Mouse (Mus musculus) embryonic facial prominence, embryonic 15.5 days (tissue): ENCODE measurements around the gene Ciapin1. TPM values are rescaled to one million over a fixed set of nuclear protein-coding genes. Genes with fewer than 3 reads are reported as not detected.
A peak's percentile ranks its signal among the peaks of the same experiment; 100 is the strongest.

Experiments
- ATAC-seq: fragments of 200-750 bp; cut with Nextera tagmentation; 2 replicates; pipeline ENCODE4 v1.8.0; 2017; ENCODE audit warnings: low read depth, moderate TSS enrichment; ENCODE audit not compliant: insufficient number of reproducible peaks, low FRiP score, low TSS enrichment
- H3K27ac ChIP-seq: fragments of 300-500 bp; sonication (generic); replicated peaks from 2 replicates; pipeline ENCODE4 v1.5.1; 2015; ENCODE audit warnings: mild to moderate bottlenecking, inconsistent platforms
- H3K27me3 ChIP-seq: fragments of 300-500 bp; sonication (generic); 2 replicates; pipeline ENCODE4 v1.6.1; 2015; ENCODE audit warnings: inconsistent platforms
- H3K36me3 ChIP-seq: fragments of 300-500 bp; sonication (generic); 2 replicates; pipeline ENCODE4 v1.6.1; 2015; ENCODE audit warnings: mild to moderate bottlenecking, inconsistent platforms
- H3K4me1 ChIP-seq: fragments of 300-500 bp; sonication (generic); 2 replicates; pipeline ENCODE4 v1.6.1; 2015; ENCODE audit warnings: inconsistent platforms
- H3K4me2 ChIP-seq: fragments of 300-500 bp; sonication (generic); replicated peaks from 2 replicates; pipeline ENCODE4 v1.6.1; 2015; ENCODE audit warnings: mild to moderate bottlenecking, inconsistent platforms
- H3K4me3 ChIP-seq: fragments of 300-500 bp; sonication (generic); replicated peaks from 2 replicates; pipeline ENCODE4 v1.5.1; 2015; ENCODE audit warnings: mild to moderate bottlenecking, inconsistent platforms
- H3K9ac ChIP-seq: fragments of 300-500 bp; sonication (generic); 2 replicates; pipeline ENCODE4 v1.6.1; 2015; ENCODE audit warnings: inconsistent platforms
- H3K9me3 ChIP-seq: fragments of 300-500 bp; sonication (generic); replicated peaks from 2 replicates; pipeline ENCODE4 v1.6.1; 2016; ENCODE audit warnings: inconsistent platforms
- WGBS: fragments of 180-500 bp; shearing (Covaris S2); methylation state at CpG from one replicate; pipeline ENCODE4 v1.1.7; 2015; 5-methylcytosine and 5-hydroxymethylcytosine counted together
- polyA plus RNA-seq: library from polyadenylated mRNA; unstranded; fragments of >200 nt; fragmentation: Nextera tagmentation; extraction: Ambion mirVana; gene quantifications from 2 replicates; pipeline ENCODE4 v1.2.1, GENCODE M21; 2015

Gene Ciapin1
- polyA plus RNA-seq, 1 experiment from 2014 or later = 81.7 TPM

DNA sequence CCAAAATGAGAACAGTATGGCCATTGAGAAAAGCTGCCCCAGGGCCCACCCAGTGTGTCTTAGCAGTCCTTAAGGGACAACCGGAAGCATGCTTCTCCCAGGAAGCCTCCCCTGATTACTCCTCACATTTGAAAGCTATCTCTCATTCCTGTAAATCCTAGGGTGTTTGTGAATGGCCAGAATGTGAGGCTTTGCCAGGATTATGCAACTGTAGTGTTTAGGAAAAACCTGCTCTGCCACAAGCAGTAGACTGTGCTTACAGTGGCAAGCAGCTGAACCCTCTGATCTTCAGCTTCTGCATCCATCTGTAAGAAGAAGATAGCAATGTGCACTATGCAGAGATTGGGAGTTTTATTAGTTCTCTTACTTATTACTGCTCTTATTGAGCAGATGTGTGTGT is 63.6 kb downstream of the Ciapin1 start:
- 63% methylated on average over 1 of the region's 1 CpGs for WGBS
- H3K27me3 ChIP-seq = peaks cover 22% of the 10 kb centered on the region
- H3K4me1 ChIP-seq = peaks cover 54% of the 10 kb centered on the region
- no peak overlapping the region for H3K27ac ChIP-seq
- H3K4me2 ChIP-seq = no peak overlapping the region
- no peaks in the 10 kb centered on the region for H3K9me3 ChIP-seq
- no peak overlapping the region for H3K9ac ChIP-seq
- no peak for ATAC-seq
- H3K36me3 ChIP-seq = no peaks in the 10 kb centered on the region
- no peak overlapping the region for H3K4me3 ChIP-seq

DNA sequence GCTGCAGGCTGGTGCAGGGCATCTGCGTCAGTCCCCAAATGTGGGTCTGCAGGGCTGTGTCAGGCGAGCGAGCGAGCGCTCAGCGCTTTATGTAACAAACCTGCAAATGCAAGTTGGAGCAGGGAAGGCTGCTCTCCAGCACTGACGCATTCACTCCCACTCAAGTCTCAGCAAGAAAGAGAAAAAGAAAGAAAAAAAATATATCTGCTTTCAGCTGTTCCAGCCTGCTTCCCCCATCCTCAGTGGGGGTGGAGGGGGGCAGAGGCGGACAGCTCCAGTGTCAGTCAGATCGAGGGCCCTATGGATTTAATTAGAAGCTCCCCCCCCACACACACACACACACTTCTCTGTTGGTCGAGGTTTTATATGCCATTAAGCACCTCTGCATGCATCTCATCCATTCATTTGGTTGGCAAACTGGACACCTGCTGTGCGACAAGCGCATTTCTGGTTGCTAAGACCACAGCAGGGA is 64.4 kb downstream of the Ciapin1 start:
- H3K9ac ChIP-seq = no peak overlapping the region
- H3K36me3 ChIP-seq = no peaks in the 10 kb centered on the region
- no peak overlapping the region for H3K27ac ChIP-seq
- ATAC-seq = no peak
- no peaks in the 10 kb centered on the region for H3K9me3 ChIP-seq
- peak overlapping the region; percentile 90; the same call in 1 of the 2 replicates for H3K4me2 ChIP-seq
- 14% methylated on average over 12 of the region's 12 CpGs for WGBS
- H3K27me3 ChIP-seq = peaks cover 22% of the 10 kb centered on the region
- peaks cover 48% of the 10 kb centered on the region for H3K4me1 ChIP-seq
- no peak overlapping the region for H3K4me3 ChIP-seq

- peaks cover 22% of the 10 kb centered on the region for H3K27me3 ChIP-seq
- no peak for ATAC-seq
- no peaks in the 10 kb centered on the region for H3K9me3 ChIP-seq
- H3K27ac ChIP-seq = no peak overlapping the region
- H3K9ac ChIP-seq = no peak overlapping the region
- no peaks in the 10 kb centered on the region for H3K36me3 ChIP-seq
- H3K4me1 ChIP-seq = peaks cover 41% of the 10 kb centered on the region
- peak overlapping the region; percentile 90 for H3K4me2 ChIP-seq
- H3K4me3 ChIP-seq = peak overlapping the region; percentile 56
- 45% methylated on average over 6 of the region's 6 CpGs for WGBS
These were observed 65.1 kb downstream of the Ciapin1 start for GRCm38 (mm10) chr8:94773048-94773447.

GRCm38 (mm10) chr8:94771941-94772670 is 66.1 kb downstream of the Ciapin1 start, which contains the start of gene Cx3cl1:
Gene Cx3cl1, plus strand, starts transcription at chr8:94772009.
- WGBS = 0% methylated on average over 38 of the region's 38 CpGs
- peaks cover 38% of the 10 kb centered on the region for H3K4me1 ChIP-seq
- peak within 1 kb of the TSS; percentile 28 for H3K9ac ChIP-seq
- H3K4me2 ChIP-seq = peak within 1 kb of the TSS; percentile 90
- H3K4me3 ChIP-seq = peak within 1 kb of the TSS; percentile 56
- ATAC-seq = peak; percentile 79
- peaks cover 24% of the 10 kb centered on the region for H3K27me3 ChIP-seq
- no peaks in the 10 kb centered on the region for H3K36me3 ChIP-seq
- peak within 1 kb of the TSS; percentile 76 for H3K27ac ChIP-seq
- H3K9me3 ChIP-seq = no peaks in the 10 kb centered on the region

- Histone ChIP-seq H3K9me3 (no peaks in the 10 kb centered on the region), H3K27me3 (peaks cover 24% of the 10 kb centered on the region), H3K36me3 (no peaks in the 10 kb centered on the region), H3K4me1 (peaks cover 38% of the 10 kb centered on the region), H3K9ac (no peak overlapping the region), H3K27ac (peak overlapping the region; percentile 76), H3K4me2 (peak overlapping the region; percentile 90), H3K4me3 (no peak overlapping the region)
- peak; percentile 34 for ATAC-seq
- WGBS = 26% methylated on average over 6 of the region's 6 CpGs
These were observed 67.2 kb downstream of the Ciapin1 start for GRCm38 (mm10) chr8:94770945-94771344.

Other genes with a start within 250 kb of the Ciapin1 start
- gene Rspry1, start 236.4 kb downstream of the Ciapin1 start, polyA plus RNA-seq = 36.8 and 36.9 TPM in 2 replicates
- gene Fam192a, start 236.4 kb downstream of the Ciapin1 start, polyA plus RNA-seq = 58.9 and 62.4 TPM in 2 replicates
- 118 and 120 TPM in 2 replicates for gene Arl2bp, start 171.8 kb downstream of the Ciapin1 start, polyA plus RNA-seq
- 10.9 and 14.2 TPM in 2 replicates for gene Pllp, start 142.1 kb downstream of the Ciapin1 start, polyA plus RNA-seq
- not detected in 2 replicates for gene Ccl22, start 92.8 kb downstream of the Ciapin1 start, polyA plus RNA-seq
- 13.2 and 13.7 TPM in 2 replicates for gene Cx3cl1, start 66.3 kb downstream of the Ciapin1 start, polyA plus RNA-seq
- not detected in 2 replicates for gene Ccl17, start 27.9 kb downstream of the Ciapin1 start, polyA plus RNA-seq
- 78.0 and 80.7 TPM in 2 replicates for gene Coq9, start within 50 bp of the Ciapin1 start, polyA plus RNA-seq
- 132 and 135 TPM in 2 replicates for gene Polr2c, start 19.1 kb upstream of the Ciapin1 start, polyA plus RNA-seq
- 31.0 and 31.1 TPM in 2 replicates for gene Dok4, start 38.0 kb upstream of the Ciapin1 start, polyA plus RNA-seq
- 42.3 and 44.6 TPM in 2 replicates for gene Ccdc102a, start 79.7 kb upstream of the Ciapin1 start, polyA plus RNA-seq
- 0.07 and 0.08 TPM in 2 replicates for gene Adgrg5, start 85.3 kb upstream of the Ciapin1 start, polyA plus RNA-seq
- gene Adgrg1, start 136.4 kb upstream of the Ciapin1 start, polyA plus RNA-seq = 29.9 and 31.9 TPM in 2 replicates
- gene Adgrg3, start 179.3 kb upstream of the Ciapin1 start, polyA plus RNA-seq = 3.2 and 3.8 TPM in 2 replicates
- 1.7 and 2.4 TPM in 2 replicates for gene Drc7, start 216.7 kb upstream of the Ciapin1 start, polyA plus RNA-seq
- gene Katnb1, start 242.8 kb upstream of the Ciapin1 start, polyA plus RNA-seq = 24.9 and 28.7 TPM in 2 replicates